ENCODE assay signal across 10 mouse cellular contexts in genomic region chrX:100729665-100730188, GRCm38 (mm10). TPM values are rescaled to one million over a fixed set of nuclear protein-coding genes. Genes with fewer than 3 reads are reported as not detected.
DNase-seq lines count a peak whose midpoint lies in the region; ATAC-seq lines count a peak whose summit lies in the region.
"Had no signal": no experiment of that assay in that cellular context is flagged by ENCODE, and none has a peak within 500 bp of the region (broad histone marks: within the 10 kb centered on the region; RNA-seq: fewer than 3 reads in every experiment).

Gene Gdpd2 (plus strand): TSS chrX:100729873.

- H3K9me3 ChIP-seq in intestine, embryonic 16.5 days (ENCODE audit: control insufficient read depth, low read length): no peaks in the 10 kb centered on the region
- H3K9me3 ChIP-seq in limb, embryonic 12.5 days: no peaks in the 10 kb centered on the region
- no peaks in the 10 kb centered on the region for H3K9me3 ChIP-seq in midbrain, embryonic 14.5 days (ENCODE audit: control insufficient read depth, low read length)
- H3K9me3 ChIP-seq: G1E had no signal

- peak within 1 kb of the TSS; percentile 32; the same call in 1 of the 2 replicates for H3K4me2 ChIP-seq in intestine, embryonic 16.5 days (ENCODE audit: low read depth, low read length)
- H3K4me2 ChIP-seq in limb, embryonic 12.5 days: peak within 1 kb of the TSS; percentile 50
- peak within 1 kb of the TSS; percentile 49 for H3K4me2 ChIP-seq in midbrain, embryonic 14.5 days (ENCODE audit: low read length)

- no peaks in the 10 kb centered on the region for H3K36me3 ChIP-seq in intestine, embryonic 16.5 days (ENCODE audit: control insufficient read depth, insufficient read depth, low read length)
- peaks cover 23% of the 10 kb centered on the region for H3K36me3 ChIP-seq in limb, embryonic 12.5 days
- no peaks in the 10 kb centered on the region for H3K36me3 ChIP-seq in midbrain, embryonic 14.5 days (ENCODE audit: control insufficient read depth, insufficient read depth, low read length)

- H3K4me1 ChIP-seq in intestine, embryonic 16.5 days (ENCODE audit: control insufficient read depth, insufficient read depth, low read length): peaks cover 4% of the 10 kb centered on the region; the same call in 1 of the 2 replicates
- H3K4me1 ChIP-seq in limb, embryonic 12.5 days (replicated peaks): no peaks in the 10 kb centered on the region
- H3K4me1 ChIP-seq in midbrain, embryonic 14.5 days (ENCODE audit: control insufficient read depth, insufficient read depth, low read length): peaks cover 6% of the 10 kb centered on the region; the same call in 1 of the 2 replicates

- H3K27ac ChIP-seq in intestine, embryonic 16.5 days (ENCODE audit: low read length): no peak within 1 kb of the TSS
- H3K27ac ChIP-seq in limb, embryonic 12.5 days: no peak within 1 kb of the TSS
- peak within 1 kb of the TSS; percentile 63 for H3K27ac ChIP-seq in midbrain, embryonic 14.5 days (replicated peaks; ENCODE audit: low read depth, low read length)
- H3K27ac ChIP-seq: macrophage had no signal

- H3K9ac ChIP-seq in intestine, embryonic 16.5 days (ENCODE audit: low read depth, low read length): no peak within 1 kb of the TSS
- no peak within 1 kb of the TSS; the same call in 1 of the 2 replicates for H3K9ac ChIP-seq in limb, embryonic 12.5 days (replicated peaks)
- H3K9ac ChIP-seq in midbrain, embryonic 14.5 days (replicated peaks; ENCODE audit: low read length): peak within 1 kb of the TSS; percentile 46

- 0 out of 2 replicates have a peak, but pooled peaks cover 10% of the 10 kb centered on the region for H3K27me3 ChIP-seq in intestine, embryonic 16.5 days (replicated peaks; ENCODE audit: control insufficient read depth, insufficient read depth, low read length)
- H3K27me3 ChIP-seq in limb, embryonic 12.5 days: peaks cover 66% of the 10 kb centered on the region
- no peaks in the 10 kb centered on the region for H3K27me3 ChIP-seq in midbrain, embryonic 14.5 days (ENCODE audit: control insufficient read depth, insufficient read depth, low read length)

- 16% methylated on average over 8 of the region's 8 CpGs for WGBS in intestine, embryonic 16.5 days
- 23% methylated on average over 8 of the region's 8 CpGs for WGBS in limb, embryonic 12.5 days
- WGBS in midbrain, embryonic 14.5 days: 27% methylated on average over 8 of the region's 8 CpGs

- peak; percentile 88 for DNase-seq in heart, adult 11 months
- DNase-seq in heart, adult 8-10 months (ENCODE audit: low spot score): no peak
- peak; percentile 63 for DNase-seq in cerebellum, adult 9-10 months
- peak; percentile 45 for DNase-seq in forelimb bud, embryonic 11.5 days (ENCODE audit: low read depth, low spot score)
- peak; percentile 72 for DNase-seq in midbrain, embryonic 14.5 days
- DNase-seq in yolk sac, embryonic 10.5 days (ENCODE audit: low spot score): peak; percentile 23

- H3K4me3 ChIP-seq in intestine, embryonic 16.5 days (ENCODE audit: low read length): peak within 1 kb of the TSS; percentile 21
- H3K4me3 ChIP-seq in limb, embryonic 12.5 days (replicated peaks): peak within 1 kb of the TSS; percentile 12
- peak within 1 kb of the TSS; percentile 26 for H3K4me3 ChIP-seq in midbrain, embryonic 14.5 days (replicated peaks; ENCODE audit: low read depth, low read length)

- peak; percentile 82 for ATAC-seq in intestine, embryonic 16.5 days
- peak; percentile 75 for ATAC-seq in limb, embryonic 12.5 days (ENCODE audit: insufficient number of reproducible peaks, insufficient read depth, low FRiP score, low TSS enrichment, low read depth)
- peak; percentile 74 for ATAC-seq in midbrain, embryonic 14.5 days (ENCODE audit: low FRiP score, low TSS enrichment)

RNA-seq across cellular contexts. Expression of gene Gdpd2, which starts in this region (rescaled TPM):
- not detected for total RNA-seq in heart, adult 8-10 months (2022)
- 1.5 and 1.8 TPM in 2 replicates for polyA plus RNA-seq in intestine, embryonic 16.5 days (2015; fragmentation: Nextera tagmentation; extraction: Ambion mirVana)
- polyA plus RNA-seq in limb, embryonic 12.5 days (2016; fragmentation: Nextera tagmentation; extraction: Ambion mirVana): 1.7 and 1.9 TPM in 2 replicates
- polyA plus RNA-seq in midbrain, embryonic 14.5 days (2014; fragmentation: Nextera tagmentation; extraction: Ambion mirVana): 31.0 and 31.1 TPM in 2 replicates
- polyA plus RNA-seq: G1E, macrophage had no signal

Comparison
In these comparisons a context has a peak if more than half of its experiments do, and no peak if none do; other contexts are left out.
1. RNA of gene Gdpd2 (polyA plus RNA-seq): 31.0 to 31.1 TPM in midbrain, embryonic 14.5 days; 1.7 to 1.9 TPM in limb, embryonic 12.5 days and 1.5 to 1.8 TPM in intestine, embryonic 16.5 days; every median in the first group is over 10 times any median in the second.
2. Peak in every context shown above with its lines, with median percentiles within 50 percentile points of each other: ATAC-seq, H3K4me2 ChIP-seq and H3K4me3 ChIP-seq.